Mouse (Mus musculus) C2C12 (cell line): ENCODE data around the gene Ubxn6. TPM values are rescaled to one million over a fixed set of nuclear protein-coding genes. Genes with fewer than 3 reads are reported as not detected.

Source experiments
- H3K27me3 ChIP-seq: one replicate; pipeline ENCODE4 v1.6.1; 2011; ENCODE audit not compliant: control insufficient read depth, insufficient read depth, insufficient read length
- H3K36me3 ChIP-seq: one replicate; pipeline ENCODE4 v1.6.1; 2011; ENCODE audit not compliant: control insufficient read depth, insufficient read depth
- H3K4me3 ChIP-seq: one replicate; pipeline ENCODE4 v1.5.1; 2011; ENCODE audit warnings: mild to moderate bottlenecking, control low read depth; ENCODE audit not compliant: poor library complexity, insufficient read depth, severe bottlenecking
- H3K79me2 ChIP-seq: one replicate; pipeline ENCODE4 v1.6.1; 2011; ENCODE audit not compliant: control insufficient read depth, insufficient read depth
- H3K79me3 ChIP-seq: one replicate; pipeline ENCODE4 v1.6.1; 2011; ENCODE audit warnings: low read depth, control low read depth
- H3ac ChIP-seq: one replicate; pipeline ENCODE3; 2011; ENCODE audit warnings: low read depth; ENCODE audit not compliant: control insufficient read depth, insufficient read length
- CEBPB ChIP-seq: IDR thresholded peaks from one replicate; pipeline ENCODE4 v1.6.1; 2011; ENCODE audit warnings: low read depth, mild to moderate bottlenecking, control low read depth, moderate library complexity
- CTCF ChIP-seq: IDR thresholded peaks from one replicate; pipeline ENCODE4 v1.5.1; 2011; ENCODE audit not compliant: control insufficient read depth, insufficient read depth, insufficient read length
- FOSL1 ChIP-seq: IDR thresholded peaks from one replicate; pipeline ENCODE4 v1.8.0; 2011; ENCODE audit warnings: mild to moderate bottlenecking, low read length; ENCODE audit not compliant: poor library complexity, insufficient read depth, severe bottlenecking
- MAX ChIP-seq: IDR thresholded peaks from one replicate; pipeline ENCODE4 v1.6.1; 2011; ENCODE audit warnings: mild to moderate bottlenecking, control low read depth
- MYOD1 ChIP-seq: IDR thresholded peaks from one replicate; pipeline ENCODE4 v1.6.1; 2011; ENCODE audit warnings: low read depth; ENCODE audit not compliant: control insufficient read depth, insufficient read length
- MYOG ChIP-seq: IDR thresholded peaks from one replicate; pipeline ENCODE4 v1.6.1; 2011; ENCODE audit not compliant: control insufficient read depth, insufficient read length; ENCODE audit errors: extremely low read depth
- USF1 ChIP-seq: IDR thresholded peaks from one replicate; pipeline ENCODE4 v1.6.1; 2011; ENCODE audit warnings: low read depth, mild to moderate bottlenecking, control low read depth, moderate library complexity
- polyA plus RNA-seq: library from polyadenylated mRNA; unstranded; fragments of >200 nt; fragmentation: generic; extraction: Trizol; gene quantifications from one replicate; pipeline ENCODE4 v1.2.1, GENCODE M21; 2012; ENCODE audit warnings: missing spikeins

Ubxn6 gene
- polyA plus RNA-seq, 1 experiment, result 40.4 TPM

- Histone ChIP-seq H3K79me3 (peaks cover 45% of the 10 kb centered on the region), H3K36me3 (peaks cover 74% of the 10 kb centered on the region), H3K4me3 (no peak overlapping the region), H3ac (no peak overlapping the region), H3K27me3 (no peaks in the 10 kb centered on the region), H3K79me2 (peaks cover 57% of the 10 kb centered on the region)
- no peak for TF ChIP-seq CTCF
- TF ChIP-seq FOSL1, result no peak
- TF ChIP-seq MAX, result no peak
- no peak for TF ChIP-seq CEBPB
- TF ChIP-seq MYOG, result no peak
- no peak for TF ChIP-seq USF1
- no peak for TF ChIP-seq MYOD1
Observed at GRCm38 (mm10) chr17:56054938-56055337, 19.9 kb downstream of the Ubxn6 start.

GRCm38 (mm10) chr17:56051369-56051768, 23.5 kb downstream of the Ubxn6 start:
- TF ChIP-seq CEBPB (no peak), FOSL1 (no peak), CTCF (no peak), MYOG (no peak), MYOD1 (no peak), MAX (no peak), USF1 (no peak)
- no peak overlapping the region for H3K4me3 ChIP-seq
- H3K36me3 ChIP-seq, result peaks cover 75% of the 10 kb centered on the region
- peaks cover 93% of the 10 kb centered on the region for H3K79me2 ChIP-seq
- H3K79me3 ChIP-seq, result peaks cover 63% of the 10 kb centered on the region
- H3ac ChIP-seq, result no peak overlapping the region
- no peaks in the 10 kb centered on the region for H3K27me3 ChIP-seq

GRCm38 (mm10) chr17:56040857-56041163, 34.0 kb downstream of the Ubxn6 start:
- Histone ChIP-seq H3K27me3 (no peaks in the 10 kb centered on the region), H3K79me2 (peaks cover 62% of the 10 kb centered on the region), H3K36me3 (peaks cover 35% of the 10 kb centered on the region), H3K79me3 (peaks cover 53% of the 10 kb centered on the region), H3ac (peak overlapping the region; percentile 66), H3K4me3 (peak overlapping the region; percentile 95)
- no peak for TF ChIP-seq USF1
- no peak for TF ChIP-seq MYOD1
- no peak for TF ChIP-seq MAX
- TF ChIP-seq FOSL1, result no peak
- no peak for TF ChIP-seq CTCF
- no peak for TF ChIP-seq MYOG
- no peak for TF ChIP-seq CEBPB

- peak within 1 kb of the TSS; percentile 66 for H3ac ChIP-seq
- peaks cover 53% of the 10 kb centered on the region for H3K79me3 ChIP-seq
- H3K27me3 ChIP-seq, result no peaks in the 10 kb centered on the region
- TF ChIP-seq FOSL1 (no peak), USF1 (peak; percentile 98)
- H3K4me3 ChIP-seq, result peak within 1 kb of the TSS; percentile 95
- H3K36me3 ChIP-seq, result peaks cover 30% of the 10 kb centered on the region
- H3K79me2 ChIP-seq, result peaks cover 62% of the 10 kb centered on the region
Observed at GRCm38 (mm10) chr17:56040030-56040856, 34.6 kb downstream of the Ubxn6 start, which contains the start of gene Chaf1a. Gene Chaf1a, plus strand, starts transcription at chr17:56040439.

GRCm38 (mm10) chr17:56039345-56039744, 35.5 kb downstream of the Ubxn6 start:
- Histone ChIP-seq H3ac (no peak overlapping the region), H3K79me3 (peaks cover 54% of the 10 kb centered on the region), H3K4me3 (no peak overlapping the region), H3K79me2 (peaks cover 62% of the 10 kb centered on the region), H3K27me3 (no peaks in the 10 kb centered on the region), H3K36me3 (peaks cover 21% of the 10 kb centered on the region)
- TF ChIP-seq MYOG (no peak), CEBPB (no peak), USF1 (no peak), MAX (no peak), CTCF (no peak), MYOD1 (no peak), FOSL1 (no peak)
